Mouse (Mus musculus): ENCODE results near the gene Efhc1. TPM values are rescaled to one million over a fixed set of nuclear protein-coding genes. Genes with fewer than 3 reads are reported as not detected.

Gene Efhc1
- polyA plus RNA-seq, 1 experiment from 2014 or later: 2.3 TPM

DNA sequence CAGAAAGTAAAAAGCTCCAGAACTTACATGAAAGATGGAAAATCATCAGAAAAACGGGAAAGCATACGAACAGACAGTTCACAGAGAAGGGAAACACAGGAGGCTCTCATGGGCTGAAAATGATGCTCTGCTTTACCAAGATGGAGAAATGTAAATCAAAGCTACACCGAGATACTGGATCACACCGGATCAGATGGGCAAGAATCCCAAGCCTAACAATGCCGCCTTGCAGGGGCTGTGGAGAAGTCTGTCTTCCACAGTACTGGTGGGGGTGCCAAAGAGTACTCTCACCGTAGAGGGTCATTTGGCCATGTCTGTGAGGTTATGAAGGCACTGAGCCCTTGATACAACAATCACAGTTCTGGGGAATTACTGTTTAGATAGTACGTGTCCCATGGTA is 75.1 kb downstream of the Efhc1 start:
- no peaks in the 10 kb centered on the region for H3K36me3 ChIP-seq (ENCODE audit: insufficient read depth)
- WGBS: 76% methylated on average over 7 of the region's 7 CpGs
- no peak overlapping the region for H3K4me3 ChIP-seq (ENCODE audit: low read depth, low read length)
- no peak for DNase-seq
- no peak for TF ChIP-seq CTCF (IDR thresholded peaks at IDR 0.05; ENCODE audit: low read depth)
- no peak overlapping the region for H3K9ac ChIP-seq
- H3K27me3 ChIP-seq (ENCODE audit: insufficient read depth, low read length): no peaks in the 10 kb centered on the region
- H3K4me1 ChIP-seq (ENCODE audit: insufficient read depth): no peaks in the 10 kb centered on the region
- no peaks in the 10 kb centered on the region for H3K9me3 ChIP-seq (ENCODE audit: low read depth, low read length)
- no peak overlapping the region for H3K27ac ChIP-seq (ENCODE audit: low read depth)
- ATAC-seq (ENCODE audit: insufficient read depth): no peak
- no peak overlapping the region for H3K4me2 ChIP-seq

DNA sequence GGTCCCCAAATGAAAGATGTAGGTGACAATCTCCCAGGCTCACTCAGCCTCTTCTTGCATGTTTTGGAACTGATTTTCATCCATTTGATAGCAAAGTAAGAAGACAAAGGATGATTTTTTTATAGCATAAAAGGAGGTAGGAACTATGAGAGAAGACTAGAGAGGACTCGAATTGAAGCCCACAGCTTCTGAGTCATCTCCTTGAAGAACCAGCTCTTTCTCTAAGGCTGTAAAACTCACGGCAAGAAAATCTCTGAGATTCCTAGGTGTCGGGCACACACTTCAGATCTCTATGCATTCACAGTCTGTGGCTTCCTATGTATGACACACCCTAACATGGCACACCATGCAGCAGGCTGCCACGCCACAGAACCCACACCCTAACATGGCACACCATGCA is 77.6 kb downstream of the Efhc1 start:
- ATAC-seq (ENCODE audit: insufficient read depth) (no peak), DNase-seq (no peak)
- WGBS: 87% methylated on average over 4 of the region's 4 CpGs
- Histone ChIP-seq H3K27me3 (ENCODE audit: insufficient read depth, low read length) (no peaks in the 10 kb centered on the region), H3K4me3 (ENCODE audit: low read depth, low read length) (no peak overlapping the region), H3K4me2 (no peak overlapping the region), H3K9me3 (ENCODE audit: low read depth, low read length) (no peaks in the 10 kb centered on the region), H3K36me3 (ENCODE audit: insufficient read depth) (no peaks in the 10 kb centered on the region), H3K27ac (ENCODE audit: low read depth) (no peak overlapping the region), H3K9ac (no peak overlapping the region), H3K4me1 (ENCODE audit: insufficient read depth) (no peaks in the 10 kb centered on the region)
- no peak for TF ChIP-seq CTCF (IDR thresholded peaks at IDR 0.05; ENCODE audit: low read depth)

DNA sequence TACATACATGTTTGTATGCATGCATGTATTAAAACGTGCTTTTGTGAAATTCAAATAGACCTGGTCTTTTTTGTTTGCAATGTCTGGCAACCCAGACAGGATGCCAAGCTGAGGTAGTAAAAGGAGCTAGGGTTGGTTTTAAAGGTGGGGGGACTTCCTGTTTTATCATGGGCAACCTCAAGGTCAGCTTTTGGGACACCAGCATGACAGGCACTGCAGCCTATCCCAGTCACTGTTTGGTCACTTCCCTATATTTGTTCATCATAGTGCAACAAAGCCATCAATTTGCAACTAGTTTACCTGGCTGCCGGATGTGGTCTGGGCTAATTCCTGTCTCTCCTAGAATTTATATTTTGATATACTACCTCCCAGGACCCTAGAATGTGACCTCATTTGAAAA is 80.2 kb downstream of the Efhc1 start:
- TF ChIP-seq CTCF (IDR thresholded peaks at IDR 0.05; ENCODE audit: low read depth): no peak
- Histone ChIP-seq H3K27me3 (ENCODE audit: insufficient read depth, low read length) (no peaks in the 10 kb centered on the region), H3K4me1 (ENCODE audit: insufficient read depth) (no peaks in the 10 kb centered on the region), H3K36me3 (ENCODE audit: insufficient read depth) (no peaks in the 10 kb centered on the region), H3K27ac (ENCODE audit: low read depth) (no peak overlapping the region), H3K4me3 (ENCODE audit: low read depth, low read length) (no peak overlapping the region), H3K4me2 (no peak overlapping the region), H3K9ac (no peak overlapping the region), H3K9me3 (ENCODE audit: low read depth, low read length) (no peaks in the 10 kb centered on the region)
- WGBS: 82% methylated on average over 2 of the region's 2 CpGs
- no peak for DNase-seq
- ATAC-seq (ENCODE audit: insufficient read depth): no peak

DNA sequence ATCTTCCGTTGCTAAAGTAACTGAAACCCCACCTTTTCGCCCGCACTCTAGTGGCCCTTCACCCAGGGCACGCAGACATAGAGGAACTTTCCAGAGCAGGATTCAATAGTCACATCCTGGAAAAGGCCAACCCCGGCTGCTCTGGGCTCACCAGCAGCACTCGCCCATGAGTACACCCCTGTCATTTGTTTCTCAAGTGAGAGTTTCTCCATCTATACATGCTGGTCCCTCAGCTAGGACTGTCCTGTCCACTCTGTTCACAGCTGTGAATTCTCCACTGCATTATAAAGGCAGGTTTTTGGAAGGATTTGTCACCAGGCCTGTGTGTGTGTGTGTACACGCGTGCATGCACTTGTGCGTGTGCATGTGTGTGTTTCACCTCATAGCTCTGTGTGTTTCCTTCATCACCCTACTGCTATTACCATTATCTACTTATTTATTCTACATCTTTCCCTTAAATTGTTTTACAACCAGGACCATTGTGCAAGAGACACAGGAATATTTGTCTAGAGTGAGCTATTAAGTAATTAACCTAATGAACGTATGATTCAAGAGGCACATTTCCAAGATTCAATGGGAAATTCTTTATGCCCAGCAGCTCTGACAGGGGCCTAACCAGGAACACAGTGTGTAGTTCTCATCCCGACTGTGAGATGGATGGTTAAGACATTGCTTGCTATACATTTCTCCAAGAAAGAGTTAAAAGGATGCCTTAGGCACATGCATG is 81.8 kb downstream of the Efhc1 start:
- Histone ChIP-seq H3K4me1 (ENCODE audit: insufficient read depth) (no peaks in the 10 kb centered on the region), H3K27me3 (ENCODE audit: insufficient read depth, low read length) (no peaks in the 10 kb centered on the region), H3K4me3 (ENCODE audit: low read depth, low read length) (no peak overlapping the region), H3K27ac (ENCODE audit: low read depth) (no peak overlapping the region), H3K36me3 (ENCODE audit: insufficient read depth) (no peaks in the 10 kb centered on the region), H3K9me3 (ENCODE audit: low read depth, low read length) (no peaks in the 10 kb centered on the region), H3K9ac (no peak overlapping the region), H3K4me2 (no peak overlapping the region)
- WGBS: 89% methylated on average over 11 of the region's 11 CpGs
- ATAC-seq (ENCODE audit: insufficient read depth) (no peak), DNase-seq (no peak)
- TF ChIP-seq CTCF (IDR thresholded peaks at IDR 0.05; ENCODE audit: low read depth): no peak

DNA sequence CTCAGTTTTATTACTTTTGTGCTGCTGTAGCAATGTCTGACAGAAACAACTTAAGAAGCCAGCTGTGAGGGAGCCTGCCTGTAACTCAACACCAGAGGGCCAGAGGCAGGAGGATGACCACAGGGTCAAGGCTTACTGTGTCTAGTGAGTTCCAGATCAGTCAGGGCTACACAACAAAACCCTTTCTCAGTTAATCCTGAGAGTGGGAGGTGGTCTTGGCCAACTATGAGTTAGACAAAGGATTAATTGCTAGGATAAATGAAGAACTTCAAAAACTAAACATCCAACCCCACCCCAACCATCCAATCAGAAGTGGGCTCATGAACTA is 82.3 kb downstream of the Efhc1 start:
- ATAC-seq (ENCODE audit: insufficient read depth): no peak
- no peaks in the 10 kb centered on the region for H3K4me1 ChIP-seq (ENCODE audit: insufficient read depth)
- H3K4me2 ChIP-seq: no peak overlapping the region
- TF ChIP-seq CTCF (IDR thresholded peaks at IDR 0.05; ENCODE audit: low read depth): no peak
- H3K27ac ChIP-seq (ENCODE audit: low read depth): no peak overlapping the region
- no peak overlapping the region for H3K9ac ChIP-seq
- no peaks in the 10 kb centered on the region for H3K36me3 ChIP-seq (ENCODE audit: insufficient read depth)
- DNase-seq: no peak
- no peaks in the 10 kb centered on the region for H3K9me3 ChIP-seq (ENCODE audit: low read depth, low read length)
- no peak overlapping the region for H3K4me3 ChIP-seq (ENCODE audit: low read depth, low read length)
- H3K27me3 ChIP-seq (ENCODE audit: insufficient read depth, low read length): no peaks in the 10 kb centered on the region

DNA sequence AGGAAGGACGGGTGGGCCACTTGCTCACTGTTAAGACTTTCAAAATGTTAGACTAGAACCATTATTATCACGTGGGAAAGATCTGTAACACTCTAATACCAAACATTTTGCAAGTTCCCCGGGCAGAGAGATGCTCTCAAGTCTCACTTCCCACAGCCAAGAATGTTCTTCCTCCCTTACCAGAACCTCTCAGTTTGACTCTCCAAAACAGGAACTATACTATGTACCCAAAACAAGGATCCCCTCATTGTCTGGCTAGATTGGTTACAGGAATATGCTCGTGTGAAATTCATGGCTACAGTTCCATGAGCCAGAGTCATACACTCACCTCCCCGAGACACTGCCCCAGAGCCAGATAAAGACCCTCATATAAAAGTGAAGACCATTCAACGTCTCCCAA is 84.5 kb downstream of the Efhc1 start:
- no peak overlapping the region for H3K4me2 ChIP-seq
- ATAC-seq (ENCODE audit: insufficient read depth) (no peak), DNase-seq (no peak)
- no peaks in the 10 kb centered on the region for H3K27me3 ChIP-seq (ENCODE audit: insufficient read depth, low read length)
- TF ChIP-seq CTCF (IDR thresholded peaks at IDR 0.05; ENCODE audit: low read depth): no peak
- H3K9me3 ChIP-seq (ENCODE audit: low read depth, low read length): no peaks in the 10 kb centered on the region
- no peak overlapping the region for H3K4me3 ChIP-seq (ENCODE audit: low read depth, low read length)
- 0 out of 2 replicates have a peak, but pooled peaks cover 3% of the 10 kb centered on the region for H3K4me1 ChIP-seq (ENCODE audit: insufficient read depth)
- H3K9ac ChIP-seq: no peak overlapping the region
- H3K27ac ChIP-seq (ENCODE audit: low read depth): no peak overlapping the region
- H3K36me3 ChIP-seq (ENCODE audit: insufficient read depth): no peaks in the 10 kb centered on the region
- 75% methylated on average over 6 of the region's 6 CpGs for WGBS

DNA sequence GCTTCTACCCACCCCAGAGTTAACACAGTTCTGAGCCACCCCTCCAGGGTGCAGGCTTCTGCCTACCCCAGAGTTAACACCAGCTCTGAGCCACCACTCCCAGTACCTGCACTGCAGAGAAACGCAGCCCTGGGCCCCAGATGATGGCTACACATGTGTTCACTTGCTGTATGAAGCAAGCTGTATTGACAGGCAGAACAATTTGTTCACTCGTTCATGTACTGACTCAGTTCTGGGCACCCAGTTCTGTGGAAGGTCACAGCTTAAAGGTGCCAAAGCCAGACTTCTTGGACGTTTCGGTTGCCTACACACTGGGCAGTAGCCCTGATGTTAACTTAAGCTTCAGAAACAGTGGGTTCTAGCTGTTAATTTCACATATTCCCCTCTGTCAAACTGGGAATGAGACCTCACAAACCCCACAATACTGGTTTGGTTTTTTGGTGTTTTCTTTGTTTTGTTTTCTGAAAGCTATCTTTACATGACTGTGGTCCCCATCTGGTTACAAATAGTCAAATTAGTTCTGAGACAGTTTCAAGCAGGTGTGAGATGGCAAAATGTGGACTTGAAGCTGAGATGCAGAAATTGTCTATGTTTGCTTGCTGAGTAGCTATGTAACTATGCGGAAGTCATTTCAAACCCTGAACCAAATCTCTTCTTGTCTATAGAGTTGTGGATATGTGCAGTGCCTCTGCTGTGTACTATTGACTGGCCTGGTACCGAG is 86.6 kb downstream of the Efhc1 start:
- Histone ChIP-seq H3K4me3 (ENCODE audit: low read depth, low read length) (no peak overlapping the region), H3K9ac (no peak overlapping the region), H3K9me3 (ENCODE audit: low read depth, low read length) (no peaks in the 10 kb centered on the region), H3K27me3 (ENCODE audit: insufficient read depth, low read length) (no peaks in the 10 kb centered on the region), H3K27ac (ENCODE audit: low read depth) (no peak overlapping the region), H3K4me2 (no peak overlapping the region), H3K4me1 (ENCODE audit: insufficient read depth) (0 out of 2 replicates have a peak, but pooled peaks cover 3% of the 10 kb centered on the region), H3K36me3 (ENCODE audit: insufficient read depth) (no peaks in the 10 kb centered on the region)
- DNase-seq (no peak), ATAC-seq (ENCODE audit: insufficient read depth) (no peak)
- TF ChIP-seq CTCF (IDR thresholded peaks at IDR 0.05; ENCODE audit: low read depth): no peak
- WGBS: 71% methylated on average over 6 of the region's 6 CpGs

Measured in lung, embryonic 14.5 days (tissue).